Mouse (Mus musculus) liver, postnatal 0 days (tissue): ENCODE measurements at regions not wholly inside any gene's neighbourhood (a gene's known extent, or its start where the extent isn't known, plus 50 kb on each side); places are given as distances from the start of the nearest gene placed in this dataset.

Experiments
- ATAC-seq: fragments of 200-750 bp; cut with Nextera tagmentation; 2 replicates; pipeline ENCODE4 v1.8.0; 2017; ENCODE audit warnings: mild to moderate bottlenecking, moderate library complexity
- DNase-seq: peaks from one replicate; pipeline ENCODE4 v3.0.0-alpha.2; 2016
- H3K27ac ChIP-seq: fragments of 300-500 bp; sonication (generic); 2 replicates; pipeline ENCODE4 v1.5.1; 2014; ENCODE audit warnings: antibody characterized with exemption, moderate library complexity, mild to moderate bottlenecking, low read depth
- H3K27me3 ChIP-seq: fragments of 300-500 bp; sonication (generic); 2 replicates; pipeline ENCODE4 v1.6.1; 2014; ENCODE audit warnings: low read length, control low read depth, mixed read lengths; ENCODE audit not compliant: insufficient read depth
- H3K36me3 ChIP-seq: fragments of 300-500 bp; sonication (generic); replicated peaks from 2 replicates; pipeline ENCODE4 v1.6.1; 2014; ENCODE audit warnings: mild to moderate bottlenecking, control low read depth, low read length, moderate library complexity, mixed read lengths; ENCODE audit not compliant: insufficient read depth
- H3K4me1 ChIP-seq: fragments of 300-500 bp; sonication (generic); 2 replicates; pipeline ENCODE4 v1.6.1; 2014; ENCODE audit warnings: antibody characterized with exemption, mild to moderate bottlenecking, control low read depth; ENCODE audit not compliant: insufficient read depth
- H3K4me2 ChIP-seq: fragments of 300-500 bp; sonication (generic); 2 replicates; pipeline ENCODE4 v1.6.1; 2014; ENCODE audit warnings: low read depth, mild to moderate bottlenecking, low read length, moderate library complexity, mixed read lengths
- H3K4me3 ChIP-seq: fragments of 300-500 bp; sonication (generic); 2 replicates; pipeline ENCODE4 v1.5.1; 2014; ENCODE audit warnings: low read depth, low read length
- H3K9ac ChIP-seq: fragments of 300-500 bp; sonication (generic); replicated peaks from 2 replicates; pipeline ENCODE4 v1.6.1; 2014; ENCODE audit warnings: mild to moderate bottlenecking, moderate library complexity
- H3K9me3 ChIP-seq: fragments of 300-500 bp; sonication (generic); 2 replicates; pipeline ENCODE4 v1.6.1; 2016; ENCODE audit warnings: mild to moderate bottlenecking, control low read depth, low read length, mixed read lengths
- CTCF ChIP-seq: sonication (generic); IDR thresholded peaks from 2 replicates; pipeline ENCODE4 v1.5.1; 2016; ENCODE audit warnings: antibody characterized with exemption, low read depth
- EP300 ChIP-seq: IDR thresholded peaks from 2 replicates; pipeline ENCODE4 v1.6.1; 2016; ENCODE audit warnings: antibody characterized with exemption, low read depth, mild to moderate bottlenecking
- WGBS: fragments of 180-500 bp; shearing (Covaris S2); extraction: QIAGEN DNeasy Blood & Tissue Kit; methylation state at CpG from one replicate; pipeline ENCODE4 v1.1.7; 2014; ENCODE audit not compliant: insufficient replicate concordance; 5-methylcytosine and 5-hydroxymethylcytosine counted together

DNA sequence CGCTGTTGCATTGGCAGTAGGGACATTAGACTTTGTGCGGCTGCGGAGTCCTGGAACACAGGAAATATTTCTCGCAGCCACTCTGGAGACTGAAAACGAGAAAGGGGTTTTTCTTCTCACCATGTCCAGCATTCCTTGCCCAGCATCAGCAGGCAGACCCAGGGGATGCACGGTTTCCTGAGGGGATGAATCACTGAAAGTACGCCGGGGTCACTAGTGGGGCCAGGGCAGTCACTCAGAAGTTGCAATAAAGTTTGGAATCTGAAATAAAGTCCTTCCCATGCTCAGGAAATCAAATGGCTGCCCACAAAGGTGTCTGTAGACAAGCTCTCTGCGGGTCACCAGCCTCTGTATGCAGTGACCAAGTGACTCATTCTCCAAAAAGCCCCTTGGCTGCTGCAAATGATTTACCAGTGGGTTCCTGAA is 248.2 kb upstream of the Msx2 start:
- no peak for ATAC-seq
- Histone ChIP-seq H3K27me3 (no peaks in the 10 kb centered on the region), H3K36me3 (no peaks in the 10 kb centered on the region), H3K9ac (no peak overlapping the region), H3K4me1 (no peaks in the 10 kb centered on the region), H3K27ac (no peak overlapping the region), H3K9me3 (no peaks in the 10 kb centered on the region), H3K4me3 (no peak overlapping the region), H3K4me2 (no peak overlapping the region)
- TF ChIP-seq CTCF (no peak), EP300 (no peak)
- 65% methylated on average over 9 of the region's 9 CpGs for WGBS
- no peak for DNase-seq

DNA sequence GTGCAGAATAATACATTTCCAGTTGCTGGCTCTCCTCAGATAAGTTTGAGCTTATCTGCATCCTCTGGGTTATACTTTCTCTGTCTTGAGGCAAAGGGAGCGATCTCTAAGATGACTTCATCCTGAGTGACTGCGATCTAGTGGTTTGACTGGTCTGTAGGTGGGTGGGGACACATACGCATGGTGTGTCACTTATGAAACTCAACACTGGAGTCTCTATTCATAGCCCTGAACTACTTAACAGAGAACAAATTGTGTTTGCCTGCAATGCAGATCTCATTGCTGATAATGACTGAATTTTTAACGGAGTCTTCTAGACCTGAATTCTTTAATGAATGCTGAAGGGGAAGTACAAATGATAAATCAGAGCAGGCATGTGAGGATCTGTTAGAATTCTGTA is 244.7 kb upstream of the Msx2 start:
- H3K9me3 ChIP-seq, result no peaks in the 10 kb centered on the region
- no peak overlapping the region for H3K27ac ChIP-seq
- no peak overlapping the region for H3K9ac ChIP-seq
- DNase-seq (no peak), ATAC-seq (no peak)
- 69% methylated on average over 4 of the region's 4 CpGs for WGBS
- no peak overlapping the region for H3K4me2 ChIP-seq
- H3K27me3 ChIP-seq, result no peaks in the 10 kb centered on the region
- no peak overlapping the region for H3K4me3 ChIP-seq
- no peaks in the 10 kb centered on the region for H3K36me3 ChIP-seq
- no peaks in the 10 kb centered on the region for H3K4me1 ChIP-seq
- no peak for TF ChIP-seq CTCF
- TF ChIP-seq EP300, result no peak

DNA sequence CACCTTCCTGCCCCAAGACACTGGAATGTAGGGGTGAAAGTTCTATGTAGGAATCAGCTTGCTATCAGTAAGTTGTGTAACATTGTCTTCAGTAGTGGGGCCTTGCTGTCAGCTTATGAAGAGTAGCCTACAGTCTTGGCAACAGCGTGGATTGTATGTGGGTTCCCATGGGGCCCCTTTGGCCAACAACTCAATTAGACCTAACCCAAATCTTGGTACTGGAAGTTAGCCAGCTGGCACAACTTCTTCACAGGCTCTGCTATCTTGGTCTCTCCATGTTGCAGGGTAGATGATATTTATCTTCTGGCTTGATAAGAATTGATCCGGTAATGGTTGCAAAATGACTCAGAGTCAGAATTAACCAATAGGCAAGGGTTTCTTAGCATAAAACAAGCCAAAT is 244.2 kb upstream of the Msx2 start:
- TF ChIP-seq EP300, result no peak
- no peak for TF ChIP-seq CTCF

GRCm38 (mm10) chr13:53709062-53709461 is 236.2 kb upstream of the Msx2 start:
- Histone ChIP-seq H3K9me3 (no peaks in the 10 kb centered on the region), H3K4me1 (no peaks in the 10 kb centered on the region), H3K36me3 (no peaks in the 10 kb centered on the region), H3K4me2 (no peak overlapping the region), H3K9ac (no peak overlapping the region), H3K27me3 (no peaks in the 10 kb centered on the region), H3K4me3 (no peak overlapping the region), H3K27ac (no peak overlapping the region)
- WGBS, result 80% methylated on average over 10 of the region's 10 CpGs
- DNase-seq (no peak), ATAC-seq (no peak)
- TF ChIP-seq CTCF (no peak), EP300 (no peak)

More for the DNA sequence above, 244.2 kb upstream of the Msx2 start:
- H3K4me1 ChIP-seq, result no peaks in the 10 kb centered on the region
- 78% methylated on average over 2 of the region's 2 CpGs for WGBS
- H3K27ac ChIP-seq, result no peak overlapping the region
- no peaks in the 10 kb centered on the region for H3K9me3 ChIP-seq
- no peaks in the 10 kb centered on the region for H3K36me3 ChIP-seq
- H3K9ac ChIP-seq, result no peak overlapping the region
- no peak for DNase-seq
- ATAC-seq, result no peak
- H3K4me3 ChIP-seq, result no peak overlapping the region
- H3K4me2 ChIP-seq, result no peak overlapping the region
- no peaks in the 10 kb centered on the region for H3K27me3 ChIP-seq

GRCm38 (mm10) chr13:53707548-53707947 is 234.7 kb upstream of the Msx2 start:
- no peaks in the 10 kb centered on the region for H3K4me1 ChIP-seq
- no peak overlapping the region for H3K4me3 ChIP-seq
- H3K36me3 ChIP-seq, result no peaks in the 10 kb centered on the region
- no peak overlapping the region for H3K4me2 ChIP-seq
- no peak for TF ChIP-seq EP300
- TF ChIP-seq CTCF, result no peak
- no peaks in the 10 kb centered on the region for H3K27me3 ChIP-seq
- H3K27ac ChIP-seq, result no peak overlapping the region
- no peak overlapping the region for H3K9ac ChIP-seq
- H3K9me3 ChIP-seq, result no peaks in the 10 kb centered on the region
- ATAC-seq (no peak), DNase-seq (no peak)
- 76% methylated on average over 17 of the region's 17 CpGs for WGBS

GRCm38 (mm10) chr13:53704104-53704503 is 231.2 kb upstream of the Msx2 start:
- Histone ChIP-seq H3K9ac (no peak overlapping the region), H3K4me1 (no peaks in the 10 kb centered on the region), H3K27me3 (no peaks in the 10 kb centered on the region), H3K4me2 (no peak overlapping the region), H3K36me3 (no peaks in the 10 kb centered on the region), H3K9me3 (no peaks in the 10 kb centered on the region), H3K4me3 (no peak overlapping the region), H3K27ac (no peak overlapping the region)
- no peak for DNase-seq
- TF ChIP-seq EP300 (no peak), CTCF (no peak)
- ATAC-seq, result no peak
- WGBS, result 73% methylated on average over 11 of the region's 11 CpGs

- H3K27me3 ChIP-seq, result no peaks in the 10 kb centered on the region
- no peaks in the 10 kb centered on the region for H3K4me1 ChIP-seq
- ATAC-seq, result no peak
- 60% methylated on average over 3 of the region's 3 CpGs for WGBS
- no peak overlapping the region for H3K4me3 ChIP-seq
- no peak for DNase-seq
- H3K4me2 ChIP-seq, result no peak overlapping the region
- TF ChIP-seq EP300, result no peak
- TF ChIP-seq CTCF, result no peak
- H3K9me3 ChIP-seq, result no peaks in the 10 kb centered on the region
- no peak overlapping the region for H3K9ac ChIP-seq
- no peak overlapping the region for H3K27ac ChIP-seq
- no peaks in the 10 kb centered on the region for H3K36me3 ChIP-seq
Observed at GRCm38 (mm10) chr13:53700236-53700635, 227.4 kb upstream of the Msx2 start.
